Mouse (Mus musculus): ENCODE measurements around the gene Reln. TPM values are rescaled to one million over a fixed set of nuclear protein-coding genes. Genes with fewer than 3 reads are reported as not detected.

Reln gene
- polyA plus RNA-seq, 1 experiment = 184 TPM

DNA sequence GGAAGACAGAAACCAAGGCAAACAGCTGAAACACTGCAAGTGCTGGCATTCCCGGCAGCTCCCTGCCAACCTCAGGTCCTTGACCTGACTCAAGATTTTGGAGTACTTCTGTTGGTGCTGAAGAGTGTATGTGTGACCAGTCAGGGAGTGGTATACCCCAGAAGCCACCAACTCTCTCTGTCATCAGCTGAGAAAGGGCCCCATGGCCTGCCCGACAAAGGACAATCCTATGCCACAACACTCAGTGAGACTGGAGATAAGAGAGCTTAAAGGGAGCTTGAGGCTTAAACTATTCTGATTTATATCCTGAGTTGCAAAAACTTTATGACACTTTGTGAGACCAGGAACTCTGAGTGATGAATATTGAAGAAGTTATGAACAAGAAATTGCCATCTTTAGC lies 407.9 kb downstream of the Reln start:
- H3K4me1 ChIP-seq (ENCODE audit: control insufficient read depth, insufficient read depth, low read length) = peaks cover 19% of the 10 kb centered on the region
- no peak overlapping the region for H3K27ac ChIP-seq (ENCODE audit: insufficient read depth, low read length)
- H3K27me3 ChIP-seq (ENCODE audit: control insufficient read depth, insufficient read depth, low read length) = no peaks in the 10 kb centered on the region
- TF ChIP-seq CTCF (IDR thresholded peaks at IDR 0.05; ENCODE audit: borderline replicate concordance, insufficient read depth, low read depth, low read length) = no peak
- no peak for TF ChIP-seq POLR2A (IDR thresholded peaks at IDR 0.05; ENCODE audit: borderline replicate concordance, insufficient read depth, low read length)
- no peak overlapping the region for H3K4me3 ChIP-seq (replicated peaks; ENCODE audit: insufficient read depth, low read depth, low read length)
- WGBS = 91% methylated on average over 2 of the region's 2 CpGs
- DNase-seq = no peak

DNA sequence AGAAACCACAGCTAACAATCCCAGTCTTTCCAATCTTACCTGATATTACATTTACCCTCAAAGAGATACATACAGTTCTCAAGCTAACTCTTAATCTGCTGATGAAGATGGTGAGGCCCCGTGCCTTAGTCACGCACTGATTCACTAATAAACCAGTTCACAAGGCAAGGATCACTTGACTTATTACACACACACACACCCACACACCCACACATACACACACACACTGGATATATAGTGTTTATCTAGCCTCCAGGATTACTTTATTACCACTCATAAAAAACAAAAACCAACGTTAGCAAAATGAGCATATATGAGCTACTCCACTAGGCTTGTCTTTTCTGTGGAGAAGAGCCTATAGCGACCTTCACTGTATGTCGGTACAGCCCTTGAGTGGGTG lies 408.4 kb downstream of the Reln start:
- Histone ChIP-seq H3K4me3 (replicated peaks; ENCODE audit: insufficient read depth, low read depth, low read length) (no peak overlapping the region), H3K27me3 (ENCODE audit: control insufficient read depth, insufficient read depth, low read length) (no peaks in the 10 kb centered on the region), H3K4me1 (ENCODE audit: control insufficient read depth, insufficient read depth, low read length) (peaks cover 19% of the 10 kb centered on the region), H3K27ac (ENCODE audit: insufficient read depth, low read length) (no peak overlapping the region)
- TF ChIP-seq CTCF (IDR thresholded peaks at IDR 0.05; ENCODE audit: borderline replicate concordance, insufficient read depth, low read depth, low read length) = no peak
- no peak for TF ChIP-seq POLR2A (IDR thresholded peaks at IDR 0.05; ENCODE audit: borderline replicate concordance, insufficient read depth, low read length)
- WGBS = 96% methylated on average over 5 of the region's 5 CpGs
- DNase-seq = no peak

DNA sequence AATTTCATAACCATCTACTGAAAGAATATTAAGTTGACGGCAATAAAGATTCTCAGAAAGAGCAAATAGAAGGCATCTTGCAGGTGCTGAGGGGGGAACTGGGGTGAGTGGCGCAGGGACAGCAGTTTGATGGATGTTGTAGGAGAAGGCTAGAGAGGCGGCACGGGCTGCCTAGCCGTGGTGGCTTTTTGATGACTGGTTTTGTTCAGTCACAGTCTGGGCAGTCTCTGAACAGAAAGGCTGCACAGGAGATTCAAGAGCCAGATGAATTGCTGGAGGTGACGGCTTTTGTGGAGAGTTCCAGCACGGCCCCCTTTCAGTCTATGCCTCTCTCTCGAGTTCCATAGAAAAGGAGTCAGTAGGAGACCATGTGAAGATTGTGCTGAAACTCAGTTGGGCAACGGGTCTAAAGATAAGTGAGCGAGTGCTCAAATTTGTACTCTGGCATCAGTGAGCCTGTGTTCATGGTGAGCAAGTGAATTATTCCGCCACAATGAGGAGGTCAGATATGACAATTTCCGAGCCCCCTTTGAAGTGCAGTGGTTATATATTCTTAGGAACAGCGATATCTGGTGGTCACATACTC lies 409.6 kb downstream of the Reln start:
- peak overlapping the region; percentile 16; the same call in 1 of the 2 replicates for H3K27ac ChIP-seq (ENCODE audit: insufficient read depth, low read length)
- no peak overlapping the region for H3K4me3 ChIP-seq (replicated peaks; ENCODE audit: insufficient read depth, low read depth, low read length)
- TF ChIP-seq POLR2A (IDR thresholded peaks at IDR 0.05; ENCODE audit: borderline replicate concordance, insufficient read depth, low read length) (no peak), CTCF (IDR thresholded peaks at IDR 0.05; ENCODE audit: borderline replicate concordance, insufficient read depth, low read depth, low read length) (no peak)

DNA sequence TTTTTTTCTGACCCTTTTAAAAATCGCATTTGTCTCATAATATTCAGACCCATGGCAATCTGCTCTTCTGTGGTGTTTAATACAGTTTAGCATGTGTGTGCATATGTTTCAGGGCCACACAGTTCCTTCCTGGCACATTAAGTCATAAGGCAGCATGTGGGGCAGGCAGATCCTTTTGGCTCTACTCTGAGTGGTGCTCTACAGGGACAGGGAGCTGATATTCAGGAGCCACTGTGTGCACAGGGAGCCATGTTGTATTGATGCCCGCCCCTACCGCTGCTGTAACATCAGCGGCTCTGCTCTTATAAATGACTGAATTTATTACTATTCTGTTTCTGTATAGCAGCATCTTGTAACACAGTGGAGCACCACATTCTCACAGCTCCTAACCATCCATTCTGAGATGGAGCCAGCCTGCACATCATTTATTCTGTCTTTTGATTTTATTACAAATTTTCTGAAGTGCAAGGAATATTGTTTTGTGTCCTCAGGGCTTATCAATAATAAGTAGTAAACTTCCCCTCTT lies 410.3 kb downstream of the Reln start:
- Histone ChIP-seq H3K27ac (ENCODE audit: insufficient read depth, low read length) (peak overlapping the region; percentile 42), H3K4me1 (ENCODE audit: control insufficient read depth, insufficient read depth, low read length) (peaks cover 19% of the 10 kb centered on the region), H3K27me3 (ENCODE audit: control insufficient read depth, insufficient read depth, low read length) (no peaks in the 10 kb centered on the region), H3K4me3 (replicated peaks; ENCODE audit: insufficient read depth, low read depth, low read length) (no peak overlapping the region)
- WGBS = 19% methylated on average over 4 of the region's 4 CpGs
- DNase-seq = peak in 1 of 2 experiments; percentile 54
- TF ChIP-seq CTCF (IDR thresholded peaks at IDR 0.05; ENCODE audit: borderline replicate concordance, insufficient read depth, low read depth, low read length) (no peak), POLR2A (IDR thresholded peaks at IDR 0.05; ENCODE audit: borderline replicate concordance, insufficient read depth, low read length) (no peak)

More for the DNA sequence above, 409.6 kb downstream of the Reln start:
- no peak for DNase-seq
- no peaks in the 10 kb centered on the region for H3K27me3 ChIP-seq (ENCODE audit: control insufficient read depth, insufficient read depth, low read length)
- 58% methylated on average over 13 of the region's 13 CpGs for WGBS
- H3K4me1 ChIP-seq (ENCODE audit: control insufficient read depth, insufficient read depth, low read length) = peaks cover 19% of the 10 kb centered on the region

DNA sequence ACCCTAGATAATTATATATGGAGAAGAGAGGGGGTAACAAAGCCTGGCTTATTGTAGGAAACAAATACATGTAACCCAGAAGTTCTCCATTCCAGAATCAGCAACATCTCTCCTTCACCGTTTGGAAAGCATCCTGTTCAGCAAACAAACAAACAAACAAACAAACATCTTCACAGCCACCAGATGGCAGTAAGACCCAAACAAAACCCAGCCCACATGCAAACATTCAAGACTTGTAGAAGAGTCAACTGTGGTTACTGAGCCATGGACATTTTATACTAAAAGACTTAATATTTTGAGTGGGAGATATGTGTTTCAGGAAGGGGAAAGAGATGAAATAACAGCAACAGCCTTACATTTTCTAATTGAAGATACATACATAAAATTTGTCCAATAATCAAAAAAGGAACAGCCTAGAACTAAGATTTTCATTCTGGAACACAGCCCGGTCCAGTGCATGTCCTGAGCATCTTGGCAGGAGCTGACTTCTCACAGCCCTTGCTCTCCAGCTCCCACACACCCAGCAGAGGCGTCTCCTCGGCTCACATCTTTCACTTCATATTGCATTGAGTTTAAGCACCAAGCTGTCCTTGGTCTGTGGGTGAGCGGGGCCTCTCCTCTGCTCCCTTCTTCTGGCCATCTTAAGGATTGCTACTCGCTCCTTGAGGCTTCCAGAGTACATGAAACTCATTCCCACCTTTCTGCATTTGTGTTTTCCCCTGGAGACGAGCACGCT lies 411.0 kb downstream of the Reln start:
- 0 out of 2 replicates have a peak, but pooled peaks have one; percentile 1 for TF ChIP-seq CTCF (IDR thresholded peaks at IDR 0.05; ENCODE audit: borderline replicate concordance, insufficient read depth, low read depth, low read length)
- TF ChIP-seq POLR2A (IDR thresholded peaks at IDR 0.05; ENCODE audit: borderline replicate concordance, insufficient read depth, low read length) = no peak
- H3K4me1 ChIP-seq (ENCODE audit: control insufficient read depth, insufficient read depth, low read length) = peaks cover 19% of the 10 kb centered on the region
- peak; percentile 42 to 55 for DNase-seq
- no peak overlapping the region for H3K4me3 ChIP-seq (replicated peaks; ENCODE audit: insufficient read depth, low read depth, low read length)
- WGBS = 33% methylated on average over 8 of the region's 8 CpGs
- H3K27ac ChIP-seq (ENCODE audit: insufficient read depth, low read length) = peak overlapping the region; percentile 42
- no peaks in the 10 kb centered on the region for H3K27me3 ChIP-seq (ENCODE audit: control insufficient read depth, insufficient read depth, low read length)

DNA sequence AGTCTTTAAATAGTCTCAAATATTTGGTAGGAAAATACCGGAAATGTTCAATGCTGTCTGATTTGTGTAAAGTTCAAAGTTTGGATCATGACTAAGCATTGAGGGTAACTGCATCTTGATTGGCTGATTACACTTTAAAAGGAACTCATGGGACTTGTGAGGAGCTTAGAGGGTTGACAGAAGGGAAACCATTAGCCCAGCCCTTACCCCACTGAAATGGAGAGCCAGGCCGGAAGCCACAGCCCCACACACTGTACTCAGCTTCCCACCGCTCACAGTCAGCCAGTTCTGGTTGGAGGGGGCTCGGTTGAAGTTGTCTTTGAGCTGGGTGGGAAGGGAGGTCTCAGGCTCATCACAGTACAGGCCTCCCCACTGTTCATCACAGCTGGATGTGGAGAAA lies 413.4 kb downstream of the Reln start:
- TF ChIP-seq CTCF (IDR thresholded peaks at IDR 0.05; ENCODE audit: borderline replicate concordance, insufficient read depth, low read depth, low read length) (no peak), POLR2A (IDR thresholded peaks at IDR 0.05; ENCODE audit: borderline replicate concordance, insufficient read depth, low read length) (no peak)
- Histone ChIP-seq H3K4me3 (replicated peaks; ENCODE audit: insufficient read depth, low read depth, low read length) (no peak overlapping the region), H3K27me3 (ENCODE audit: control insufficient read depth, insufficient read depth, low read length) (no peaks in the 10 kb centered on the region), H3K4me1 (ENCODE audit: control insufficient read depth, insufficient read depth, low read length) (peaks cover 19% of the 10 kb centered on the region), H3K27ac (ENCODE audit: insufficient read depth, low read length) (no peak overlapping the region)
- WGBS = 78% methylated on average over 4 of the region's 4 CpGs
- DNase-seq = no peak

DNA sequence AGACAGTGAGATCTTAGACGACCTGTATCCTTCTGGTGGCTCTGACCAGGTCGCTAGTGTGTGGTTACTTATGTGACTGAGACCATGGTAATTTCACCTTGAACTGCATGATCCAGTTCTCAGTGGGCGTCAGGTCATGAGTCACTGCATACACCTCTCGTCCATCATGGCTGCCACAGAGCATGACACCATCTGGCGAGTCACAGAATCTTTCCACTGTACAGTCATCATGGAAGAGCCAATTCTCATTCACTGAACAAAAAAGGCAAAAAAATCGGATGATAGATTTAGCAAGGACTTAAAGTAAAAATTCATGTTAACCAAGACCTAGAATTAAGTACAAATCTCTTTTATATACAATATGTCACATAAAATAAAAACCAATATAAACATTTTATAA lies 424.2 kb downstream of the Reln start:
- no peak for TF ChIP-seq POLR2A (IDR thresholded peaks at IDR 0.05; ENCODE audit: borderline replicate concordance, insufficient read depth, low read length)
- no peak for TF ChIP-seq CTCF (IDR thresholded peaks at IDR 0.05; ENCODE audit: borderline replicate concordance, insufficient read depth, low read depth, low read length)
- H3K27ac ChIP-seq (ENCODE audit: insufficient read depth, low read length) = no peak overlapping the region
- DNase-seq = no peak
- H3K27me3 ChIP-seq (ENCODE audit: control insufficient read depth, insufficient read depth, low read length) = no peaks in the 10 kb centered on the region
- H3K4me3 ChIP-seq (replicated peaks; ENCODE audit: insufficient read depth, low read depth, low read length) = no peak overlapping the region
- no peaks in the 10 kb centered on the region for H3K4me1 ChIP-seq (ENCODE audit: control insufficient read depth, insufficient read depth, low read length)
- WGBS = 76% methylated on average over 6 of the region's 6 CpGs

Data from cerebellum, adult 2 months (tissue).